Mouse (Mus musculus): ENCODE measurements around the gene Xpnpep3. TPM values are rescaled to one million over a fixed set of nuclear protein-coding genes. Genes with fewer than 3 reads are reported as not detected.
A peak's percentile ranks its signal among the peaks of the same experiment; 100 is the strongest.
"Not testable (repeated sequence)": the region's sequence is repeated elsewhere in the genome, so short reads cannot be mapped to it uniquely, and the experiment has no call there.

The Xpnpep3 gene
- polyA plus RNA-seq, 1 experiment from 2014 or later: 8.9 TPM

- no peak overlapping the region for H3K9ac ChIP-seq
- H3K4me3 ChIP-seq: no peak overlapping the region
- H3K27ac ChIP-seq: no peak overlapping the region
- H3K9me3 ChIP-seq (replicated peaks): no peaks in the 10 kb centered on the region
- H3K4me1 ChIP-seq (replicated peaks): peaks cover 7% of the 10 kb centered on the region
- no peaks in the 10 kb centered on the region for H3K27me3 ChIP-seq
- no peak overlapping the region for H3K4me2 ChIP-seq
- no peak for ATAC-seq (replicated peaks; ENCODE audit: insufficient number of reproducible peaks, insufficient read depth, low FRiP score, low read depth)
- WGBS: 81% methylated on average over 3 of the region's 3 CpGs
- no peaks in the 10 kb centered on the region for H3K36me3 ChIP-seq
These were observed 5.1 kb downstream of the Xpnpep3 start for GRCm38 (mm10) chr15:81405008-81405407.

GRCm38 (mm10) chr15:81408199-81408598 lies 8.3 kb downstream of the Xpnpep3 start, which contains the start of gene Dnajb7:
Gene Dnajb7, minus strand, starts transcription at chr15:81408299.
- Histone ChIP-seq H3K9ac (no peak within 1 kb of the TSS), H3K27ac (no peak within 1 kb of the TSS), H3K27me3 (no peaks in the 10 kb centered on the region), H3K4me1 (replicated peaks) (no peaks in the 10 kb centered on the region), H3K36me3 (no peaks in the 10 kb centered on the region), H3K9me3 (replicated peaks) (no peaks in the 10 kb centered on the region), H3K4me3 (no peak within 1 kb of the TSS), H3K4me2 (no peak within 1 kb of the TSS)
- ATAC-seq (replicated peaks; ENCODE audit: insufficient number of reproducible peaks, insufficient read depth, low FRiP score, low read depth): no peak
- 91% methylated on average over 1 of the region's 1 CpGs for WGBS

GRCm38 (mm10) chr15:81416763-81417310 lies 16.9 kb downstream of the Xpnpep3 start:
- not testable (repeated sequence) for H3K27me3 ChIP-seq; H3K27ac ChIP-seq; H3K9me3 ChIP-seq (replicated peaks); H3K4me1 ChIP-seq (replicated peaks); H3K9ac ChIP-seq; H3K36me3 ChIP-seq
- Histone ChIP-seq H3K4me3 (peak overlapping the region; percentile 41), H3K4me2 (peak overlapping the region; percentile 68)
- ATAC-seq (replicated peaks; ENCODE audit: insufficient number of reproducible peaks, insufficient read depth, low FRiP score, low read depth): peak; percentile 74
- WGBS: 4% methylated on average over 22 of the region's 22 CpGs

- Histone ChIP-seq H3K4me1 (replicated peaks) (peaks cover 5% of the 10 kb centered on the region), H3K9me3 (replicated peaks) (no peaks in the 10 kb centered on the region), H3K4me2 (no peak overlapping the region), H3K36me3 (no peaks in the 10 kb centered on the region), H3K4me3 (no peak overlapping the region), H3K9ac (no peak overlapping the region), H3K27me3 (no peaks in the 10 kb centered on the region), H3K27ac (no peak overlapping the region)
- ATAC-seq (replicated peaks; ENCODE audit: insufficient number of reproducible peaks, insufficient read depth, low FRiP score, low read depth): no peak
- 83% methylated on average over 4 of the region's 4 CpGs for WGBS
These were observed 18.1 kb downstream of the Xpnpep3 start for GRCm38 (mm10) chr15:81418065-81418464.

- Histone ChIP-seq H3K9me3 (replicated peaks) (no peaks in the 10 kb centered on the region), H3K4me1 (replicated peaks) (peaks cover 4% of the 10 kb centered on the region), H3K4me3 (no peak overlapping the region), H3K36me3 (no peaks in the 10 kb centered on the region), H3K4me2 (no peak overlapping the region), H3K27ac (no peak overlapping the region), H3K27me3 (no peaks in the 10 kb centered on the region), H3K9ac (no peak overlapping the region)
- 62% methylated on average over 1 of the region's 1 CpGs for WGBS
- no peak for ATAC-seq (replicated peaks; ENCODE audit: insufficient number of reproducible peaks, insufficient read depth, low FRiP score, low read depth)
These were observed 21.5 kb downstream of the Xpnpep3 start for GRCm38 (mm10) chr15:81421454-81421853.

GRCm38 (mm10) chr15:81422156-81422681 lies 22.3 kb downstream of the Xpnpep3 start:
- H3K4me1 ChIP-seq (replicated peaks): no peaks in the 10 kb centered on the region
- H3K4me3 ChIP-seq: no peak overlapping the region
- H3K27me3 ChIP-seq: no peaks in the 10 kb centered on the region
- no peaks in the 10 kb centered on the region for H3K36me3 ChIP-seq
- H3K9ac ChIP-seq: no peak overlapping the region
- no peak for ATAC-seq (replicated peaks; ENCODE audit: insufficient number of reproducible peaks, insufficient read depth, low FRiP score, low read depth)
- no peak overlapping the region for H3K27ac ChIP-seq
- H3K4me2 ChIP-seq: no peak overlapping the region
- WGBS: 73% methylated on average over 7 of the region's 7 CpGs
- H3K9me3 ChIP-seq (replicated peaks): no peaks in the 10 kb centered on the region

GRCm38 (mm10) chr15:81425311-81425710 lies 25.4 kb downstream of the Xpnpep3 start:
- peaks cover 8% of the 10 kb centered on the region for H3K36me3 ChIP-seq
- no peaks in the 10 kb centered on the region for H3K9me3 ChIP-seq (replicated peaks)
- H3K9ac ChIP-seq: no peak overlapping the region
- no peaks in the 10 kb centered on the region for H3K4me1 ChIP-seq (replicated peaks)
- H3K4me2 ChIP-seq: no peak overlapping the region
- ATAC-seq (replicated peaks; ENCODE audit: insufficient number of reproducible peaks, insufficient read depth, low FRiP score, low read depth): no peak
- H3K4me3 ChIP-seq: no peak overlapping the region
- H3K27me3 ChIP-seq: no peaks in the 10 kb centered on the region
- H3K27ac ChIP-seq: no peak overlapping the region
- WGBS: 88% methylated on average over 3 of the region's 3 CpGs

GRCm38 (mm10) chr15:81427947-81428346 lies 28.0 kb downstream of the Xpnpep3 start:
- WGBS: 76% methylated on average over 2 of the region's 2 CpGs
- peaks cover 21% of the 10 kb centered on the region for H3K36me3 ChIP-seq
- no peaks in the 10 kb centered on the region for H3K4me1 ChIP-seq (replicated peaks)
- no peaks in the 10 kb centered on the region for H3K27me3 ChIP-seq
- no peak overlapping the region for H3K9ac ChIP-seq
- H3K9me3 ChIP-seq (replicated peaks): no peaks in the 10 kb centered on the region
- no peak for ATAC-seq (replicated peaks; ENCODE audit: insufficient number of reproducible peaks, insufficient read depth, low FRiP score, low read depth)
- H3K27ac ChIP-seq: no peak overlapping the region
- H3K4me2 ChIP-seq: no peak overlapping the region
- H3K4me3 ChIP-seq: no peak overlapping the region

- H3K36me3 ChIP-seq: peaks cover 21% of the 10 kb centered on the region
These were observed 31.3 kb downstream of the Xpnpep3 start for GRCm38 (mm10) chr15:81431195-81431594.

GRCm38 (mm10) chr15:81438345-81438744 lies 38.4 kb downstream of the Xpnpep3 start:
- H3K4me1 ChIP-seq (replicated peaks): no peaks in the 10 kb centered on the region
- no peak overlapping the region for H3K4me3 ChIP-seq
- no peaks in the 10 kb centered on the region for H3K9me3 ChIP-seq (replicated peaks)
- no peaks in the 10 kb centered on the region for H3K27me3 ChIP-seq
- H3K4me2 ChIP-seq: no peak overlapping the region
- H3K27ac ChIP-seq: no peak overlapping the region
- WGBS: 82% methylated on average over 1 of the region's 1 CpGs
- no peak for ATAC-seq (replicated peaks; ENCODE audit: insufficient number of reproducible peaks, insufficient read depth, low FRiP score, low read depth)
- H3K36me3 ChIP-seq: peaks cover 19% of the 10 kb centered on the region; the same call in 1 of the 2 replicates
- no peak overlapping the region for H3K9ac ChIP-seq

More at GRCm38 (mm10) chr15:81431195-81431594, 31.3 kb downstream of the Xpnpep3 start:
- H3K27ac ChIP-seq: no peak overlapping the region
- no peaks in the 10 kb centered on the region for H3K27me3 ChIP-seq
- H3K4me3 ChIP-seq: no peak overlapping the region
- 80% methylated on average over 1 of the region's 1 CpGs for WGBS
- H3K4me2 ChIP-seq: no peak overlapping the region
- H3K9ac ChIP-seq: no peak overlapping the region
- H3K9me3 ChIP-seq (replicated peaks): no peaks in the 10 kb centered on the region
- no peak for ATAC-seq (replicated peaks; ENCODE audit: insufficient number of reproducible peaks, insufficient read depth, low FRiP score, low read depth)
- no peaks in the 10 kb centered on the region for H3K4me1 ChIP-seq (replicated peaks)

- H3K9ac ChIP-seq: no peak overlapping the region
- H3K36me3 ChIP-seq: peaks cover 19% of the 10 kb centered on the region; the same call in 1 of the 2 replicates
These were observed 39.3 kb downstream of the Xpnpep3 start for GRCm38 (mm10) chr15:81439236-81439635.

GRCm38 (mm10) chr15:81448463-81448862 lies 48.5 kb downstream of the Xpnpep3 start:
- no peaks in the 10 kb centered on the region for H3K27me3 ChIP-seq
- H3K36me3 ChIP-seq: peaks cover 22% of the 10 kb centered on the region; the same call in 1 of the 2 replicates
- WGBS: 38% methylated on average over 3 of the region's 3 CpGs
- H3K4me2 ChIP-seq: no peak overlapping the region
- no peak overlapping the region for H3K27ac ChIP-seq
- ATAC-seq (replicated peaks; ENCODE audit: insufficient number of reproducible peaks, insufficient read depth, low FRiP score, low read depth): no peak
- no peaks in the 10 kb centered on the region for H3K4me1 ChIP-seq (replicated peaks)
- no peaks in the 10 kb centered on the region for H3K9me3 ChIP-seq (replicated peaks)
- no peak overlapping the region for H3K4me3 ChIP-seq
- no peak overlapping the region for H3K9ac ChIP-seq

More at GRCm38 (mm10) chr15:81439236-81439635, 39.3 kb downstream of the Xpnpep3 start:
- Histone ChIP-seq H3K4me3 (no peak overlapping the region), H3K27ac (no peak overlapping the region), H3K27me3 (no peaks in the 10 kb centered on the region), H3K4me1 (replicated peaks) (no peaks in the 10 kb centered on the region), H3K4me2 (no peak overlapping the region), H3K9me3 (replicated peaks) (no peaks in the 10 kb centered on the region)
- ATAC-seq (replicated peaks; ENCODE audit: insufficient number of reproducible peaks, insufficient read depth, low FRiP score, low read depth): no peak
